ENCODE assay signal across 8 mouse cellular contexts in the genomic region with DNA sequence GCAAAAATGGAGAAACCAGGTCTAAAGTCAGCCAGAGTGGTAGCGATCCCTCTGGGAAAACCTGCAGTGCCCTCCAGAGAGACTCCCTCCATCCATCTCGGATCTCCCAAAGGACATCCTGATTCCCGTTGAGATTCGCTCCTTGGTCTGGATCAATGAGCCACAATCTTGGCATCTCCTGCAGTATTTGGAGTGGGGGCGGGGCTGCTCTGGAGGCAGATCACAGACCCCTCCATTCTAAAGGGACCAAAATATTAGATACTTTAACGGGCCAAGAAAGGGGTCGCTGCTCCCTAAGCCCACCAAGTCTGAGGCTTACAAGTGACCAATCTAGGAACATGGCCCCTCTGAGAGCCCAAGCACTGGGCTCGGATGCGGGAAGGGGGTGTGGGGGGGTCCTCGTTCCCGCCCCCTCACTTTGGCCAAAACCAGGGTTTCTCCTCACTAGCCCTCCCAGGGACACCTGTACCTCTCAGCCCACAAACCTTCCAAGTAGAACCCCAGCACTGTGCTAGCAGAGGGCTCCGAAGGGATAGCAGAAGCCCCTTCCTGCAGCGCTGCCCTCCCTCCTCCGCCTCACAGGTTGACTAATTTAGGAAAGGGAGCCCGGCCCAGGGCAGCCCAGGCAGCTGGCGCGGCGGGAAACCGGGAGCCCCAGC. TPM values are rescaled to one million over a fixed set of nuclear protein-coding genes. Genes with fewer than 3 reads are reported as not detected.
A peak's percentile ranks its signal among the peaks of the same experiment; 100 is the strongest.
DNase-seq lines count a peak whose midpoint lies in the region; ATAC-seq and TF ChIP-seq lines count a peak whose summit lies in the region.

No protein-coding gene starts in this region.

- peaks cover 24% of the 10 kb centered on the region for H3K4me1 ChIP-seq in embryonic facial prominence, embryonic 12.5 days
- peaks cover 28% of the 10 kb centered on the region for H3K4me1 ChIP-seq in limb, embryonic 13.5 days
- 0 out of 2 replicates have a peak, but pooled peaks cover 3% of the 10 kb centered on the region for H3K4me1 ChIP-seq in stomach, postnatal 0 days (replicated peaks; ENCODE audit: control insufficient read depth, insufficient read depth)

- 0 out of 2 replicates have a peak, but pooled peaks cover under 1% of the 10 kb centered on the region for H3K36me3 ChIP-seq in embryonic facial prominence, embryonic 12.5 days
- peaks cover 10% of the 10 kb centered on the region; the same call in 1 of the 2 replicates for H3K36me3 ChIP-seq in limb, embryonic 13.5 days
- no peaks in the 10 kb centered on the region for H3K36me3 ChIP-seq in stomach, postnatal 0 days (ENCODE audit: control insufficient read depth, insufficient read depth, low read length)

- no peaks in the 10 kb centered on the region for H3K9me3 ChIP-seq in embryonic facial prominence, embryonic 12.5 days
- no peaks in the 10 kb centered on the region for H3K9me3 ChIP-seq in limb, embryonic 13.5 days
- H3K9me3 ChIP-seq in stomach, postnatal 0 days (ENCODE audit: control insufficient read depth, low read length): no peaks in the 10 kb centered on the region

- peak overlapping the region; percentile 86 for H3K4me2 ChIP-seq in embryonic facial prominence, embryonic 12.5 days (replicated peaks)
- peak overlapping the region; percentile 92 for H3K4me2 ChIP-seq in limb, embryonic 13.5 days (replicated peaks)
- peak overlapping the region; percentile 64 for H3K4me2 ChIP-seq in stomach, postnatal 0 days (replicated peaks; ENCODE audit: low read depth)

- peak; percentile 21 for ATAC-seq in Patski
- ATAC-seq in embryonic facial prominence, embryonic 12.5 days (ENCODE audit: insufficient number of reproducible peaks, insufficient read depth, low FRiP score, low TSS enrichment): peak; percentile 57
- peak; percentile 7; the same call in 1 of the 2 replicates for ATAC-seq in limb, embryonic 13.5 days (ENCODE audit: low FRiP score, low read depth)
- no peak for ATAC-seq in stomach, postnatal 0 days (ENCODE audit: low FRiP score, low TSS enrichment)
- ATAC-seq in inflammation-experienced regulatory T-cells, adult 6 months: no peak

- in situ Hi-C loops in Patski (cut with MboI; ENCODE audit: low pct_unique_long_range_greater_than_20kb): no loop called here

- no peak for TF ChIP-seq CTCF in Patski (IDR thresholded peaks at IDR 0.05)
- no peak for TF ChIP-seq CTCF in stomach, postnatal 0 days (IDR thresholded peaks at IDR 0.05; ENCODE audit: low read depth)

- H3K4me3 ChIP-seq in embryonic facial prominence, embryonic 12.5 days: peak overlapping the region; percentile 67
- H3K4me3 ChIP-seq in limb, embryonic 13.5 days: peak overlapping the region; percentile 70
- peak overlapping the region; percentile 64 for H3K4me3 ChIP-seq in stomach, postnatal 0 days (ENCODE audit: low read depth, low read length)

- CTCF ChIA-PET in Patski (lab: Charles Lee): interaction anchor here (1.1 to 1.5 kb wide), 2 partner anchors 10 to 42 kb away, joined by 3 read pairs; no protein-coding TSS in a partner anchor

- POLR2A ChIA-PET in Patski (lab: Charles Lee): interaction anchor here (0.7 to 1.6 kb wide), 4 partner anchors 11 to 82 kb away, joined by 3 to 4 read pairs (median 3); no protein-coding TSS in a partner anchor

- under 1% methylated on average over 19 of the region's 19 CpGs for WGBS in embryonic facial prominence, embryonic 12.5 days
- under 1% methylated on average over 19 of the region's 19 CpGs for WGBS in limb, embryonic 13.5 days
- under 1% methylated on average over 19 of the region's 19 CpGs for WGBS in stomach, postnatal 0 days

- peak overlapping the region; percentile 88 for H3K27ac ChIP-seq in embryonic facial prominence, embryonic 12.5 days
- peak overlapping the region; percentile 81 for H3K27ac ChIP-seq in limb, embryonic 13.5 days
- peak overlapping the region; percentile 74 for H3K27ac ChIP-seq in stomach, postnatal 0 days (replicated peaks)

- TF ChIP-seq EP300 in stomach, postnatal 0 days (optimal IDR thresholded peaks at IDR 0.05): no peak

- DNase-seq in kidney, postnatal 4 days: peak; percentile 30 to 49
- DNase-seq in kidney, adult 11 months: no peak
- DNase-seq in Patski (ENCODE audit: low read depth, low spot score): no peak
- DNase-seq in stomach, postnatal 0 days (ENCODE audit: low spot score): no peak
- no peak for DNase-seq in urinary bladder, postnatal 14 days (ENCODE audit: low spot score)

- H3K27me3 ChIP-seq in Patski: no peaks in the 10 kb centered on the region
- no peaks in the 10 kb centered on the region for H3K27me3 ChIP-seq in embryonic facial prominence, embryonic 12.5 days
- H3K27me3 ChIP-seq in limb, embryonic 13.5 days: no peaks in the 10 kb centered on the region
- no peaks in the 10 kb centered on the region for H3K27me3 ChIP-seq in stomach, postnatal 0 days (ENCODE audit: control insufficient read depth, insufficient read depth, low read length)

- peak overlapping the region; percentile 69 for H3K9ac ChIP-seq in embryonic facial prominence, embryonic 12.5 days
- H3K9ac ChIP-seq in limb, embryonic 13.5 days: peak overlapping the region; percentile 80
- H3K9ac ChIP-seq in stomach, postnatal 0 days (ENCODE audit: low read length): peak overlapping the region; percentile 56

RNA-seq across cellular contexts. Expression of a gene that starts 56.6 kb away (rescaled TPM):
- polyA plus RNA-seq in Patski (2021): 74.3 TPM
- polyA plus RNA-seq in embryonic facial prominence, embryonic 12.5 days (2016; fragmentation: Nextera tagmentation; extraction: Ambion mirVana): 57.9 and 60.5 TPM in 2 replicates
- 41.3 and 48.5 TPM in 2 replicates for polyA plus RNA-seq in limb, embryonic 13.5 days (2015; fragmentation: Nextera tagmentation; extraction: Ambion mirVana)
- 4.9 and 7.3 TPM in 2 replicates for polyA plus RNA-seq in stomach, postnatal 0 days (2015; fragmentation: Nextera tagmentation; extraction: Ambion mirVana)
- 10 to 100 TPM in 1 of 3 experiments, 1 to 10 TPM in 2; 5.2 to 45.4 (median 6.7) TPM for polyA plus RNA-seq in inflammation-experienced regulatory T-cells, adult 6 months (2017; shearing (Covaris generic))

Comparison
In these comparisons a context has a peak if more than half of its experiments do, and no peak if none do; other contexts are left out.
1. DNase-seq: peak in kidney, postnatal 4 days (2 of 2); none in kidney, adult 11 months (single experiment), Patski (single experiment), stomach, postnatal 0 days (single experiment) and urinary bladder, postnatal 14 days (single experiment).
2. ATAC-seq: peak in Patski (single experiment), embryonic facial prominence, embryonic 12.5 days (single experiment) and limb, embryonic 13.5 days (single experiment); none in stomach, postnatal 0 days (single experiment) and inflammation-experienced regulatory T-cells, adult 6 months (single experiment).
3. Peak in every context shown above with its lines, with median percentiles within 50 percentile points of each other: H3K27ac ChIP-seq, H3K4me2 ChIP-seq, H3K4me3 ChIP-seq and H3K9ac ChIP-seq.